Mouse (Mus musculus) thymus, adult 2 months (tissue): Measurements from ENCODE around the gene P4ha2.

Source experiments
- CTCF ChIP-seq: fragments of 200-500 bp; IDR thresholded peaks from 2 replicates; pipeline ENCODE4 v1.5.1; 2012; ENCODE audit warnings: mild to moderate bottlenecking, control low read depth, low read length, moderate library complexity, borderline replicate concordance; ENCODE audit not compliant: control insufficient read depth, poor library complexity, insufficient read depth; ENCODE audit errors: extremely low read depth
- POLR2A ChIP-seq: fragments of 200-500 bp; IDR thresholded peaks from 2 replicates; pipeline ENCODE4 v1.6.1; 2012; ENCODE audit warnings: mild to moderate bottlenecking, low read length, control low read depth, moderate library complexity; ENCODE audit not compliant: control insufficient read depth, poor library complexity, insufficient read depth; ENCODE audit errors: extremely low read depth

GRCm38 (mm10) chr11:54122416-54123264, 22.7 kb downstream of the P4ha2 start:
- TF ChIP-seq CTCF: no peak
- TF ChIP-seq POLR2A: no peak
